In the genomic region with DNA sequence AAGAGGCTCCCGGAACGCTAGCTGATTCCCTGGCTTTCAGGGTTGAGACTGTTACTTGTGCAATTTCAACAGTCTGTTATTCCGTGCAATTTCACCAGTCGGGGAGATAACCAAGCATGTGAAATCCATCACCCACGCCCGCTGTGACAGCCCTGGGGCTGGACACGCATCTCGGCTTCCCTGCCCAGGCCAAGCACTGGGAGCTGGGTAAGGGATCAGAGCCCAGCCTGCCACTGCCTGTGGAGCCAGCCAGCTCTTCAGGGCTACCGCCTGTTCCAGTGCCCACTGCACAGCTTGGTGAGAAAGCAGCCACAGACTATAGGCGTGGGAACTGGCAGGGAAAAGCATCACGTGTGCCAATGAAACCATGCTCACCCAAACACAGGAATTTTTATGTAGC, we compare ENCODE assay signal across 7 mouse cellular contexts.
A peak's percentile ranks its signal among the peaks of the same experiment; 100 is the strongest.
DNase-seq lines count a peak whose midpoint lies in the region; ATAC-seq lines count a peak whose summit lies in the region.

No protein-coding gene starts in this region.

- ATAC-seq in megakaryocyte progenitor cell, adult 5-6 weeks (replicated peaks; ENCODE audit: poor library complexity): no peak

- DNase-seq in cerebellum, adult 18-20 months: peak; percentile 70 to 77
- DNase-seq in cerebellum, postnatal 25 days: peak; percentile 77 to 85
- DNase-seq in layer of hippocampus, adult 18-20 months (ENCODE audit: low spot score in 2 of 2): peak; percentile 50 to 73
- peak; percentile 70 for DNase-seq in lung, postnatal 14 days
- DNase-seq in yolk sac, embryonic 10.5 days (ENCODE audit: low spot score): no peak
- no peak for DNase-seq in testis, postnatal 10 days (ENCODE audit: low spot score)

Comparison
In these comparisons a context has a peak if more than half of its experiments do, and no peak if none do; other contexts are left out.
1. DNase-seq: peak in cerebellum, adult 18-20 months (2 of 2), cerebellum, postnatal 25 days (2 of 2), layer of hippocampus, adult 18-20 months (2 of 2) and lung, postnatal 14 days (single experiment); none in yolk sac, embryonic 10.5 days (single experiment) and testis, postnatal 10 days (single experiment).